Mouse (Mus musculus) heart, embryonic 15.5 days (tissue): ENCODE results near the gene Tmco4. TPM values are rescaled to one million over a fixed set of nuclear protein-coding genes. Genes with fewer than 3 reads are reported as not detected.
A peak's percentile ranks its signal among the peaks of the same experiment; 100 is the strongest.

ENCODE experiments used
- ATAC-seq: fragments of 200-750 bp; cut with Nextera tagmentation; replicated peaks from 2 replicates; pipeline ENCODE4 v1.8.0; 2017; ENCODE audit warnings: low read depth, moderate TSS enrichment; ENCODE audit not compliant: insufficient number of reproducible peaks, insufficient read depth, low FRiP score
- H3K27ac ChIP-seq: fragments of 300-500 bp; sonication (generic); 2 replicates; pipeline ENCODE4 v1.5.1; 2015; ENCODE audit warnings: mild to moderate bottlenecking, inconsistent platforms
- H3K27me3 ChIP-seq: fragments of 300-500 bp; sonication (generic); 2 replicates; pipeline ENCODE4 v1.6.1; 2015; ENCODE audit warnings: inconsistent platforms
- H3K36me3 ChIP-seq: fragments of 300-500 bp; sonication (generic); 2 replicates; pipeline ENCODE4 v1.6.1; 2015; ENCODE audit warnings: mild to moderate bottlenecking, inconsistent platforms
- H3K4me1 ChIP-seq: fragments of 300-500 bp; sonication (generic); replicated peaks from 2 replicates; pipeline ENCODE4 v1.6.1; 2015; ENCODE audit warnings: inconsistent platforms
- H3K4me2 ChIP-seq: fragments of 300-500 bp; sonication (generic); 2 replicates; pipeline ENCODE4 v1.6.1; 2015; ENCODE audit warnings: inconsistent platforms, mild to moderate bottlenecking, moderate library complexity
- H3K4me3 ChIP-seq: fragments of 300-500 bp; sonication (generic); 2 replicates; pipeline ENCODE4 v1.5.1; 2015; ENCODE audit warnings: mild to moderate bottlenecking, inconsistent platforms
- H3K9ac ChIP-seq: fragments of 300-500 bp; sonication (generic); 2 replicates; pipeline ENCODE4 v1.6.1; 2015; ENCODE audit warnings: mild to moderate bottlenecking, inconsistent platforms
- H3K9me3 ChIP-seq: fragments of 300-500 bp; sonication (generic); replicated peaks from 2 replicates; pipeline ENCODE4 v1.6.1; 2016; ENCODE audit warnings: inconsistent platforms
- WGBS: fragments of 180-500 bp; shearing (Covaris S2); methylation state at CpG from one replicate; pipeline ENCODE4 v1.1.7; 2015; ENCODE audit warnings: mixed read lengths; 5-methylcytosine and 5-hydroxymethylcytosine counted together
- polyA plus RNA-seq: library from polyadenylated mRNA; unstranded; fragments of >200 nt; fragmentation: Nextera tagmentation; extraction: Ambion mirVana; gene quantifications from 2 replicates; pipeline ENCODE4 v1.2.1, GENCODE M21; 2015

Tmco4 gene
- polyA plus RNA-seq, 1 experiment from 2014 or later, result 6.9 TPM

DNA sequence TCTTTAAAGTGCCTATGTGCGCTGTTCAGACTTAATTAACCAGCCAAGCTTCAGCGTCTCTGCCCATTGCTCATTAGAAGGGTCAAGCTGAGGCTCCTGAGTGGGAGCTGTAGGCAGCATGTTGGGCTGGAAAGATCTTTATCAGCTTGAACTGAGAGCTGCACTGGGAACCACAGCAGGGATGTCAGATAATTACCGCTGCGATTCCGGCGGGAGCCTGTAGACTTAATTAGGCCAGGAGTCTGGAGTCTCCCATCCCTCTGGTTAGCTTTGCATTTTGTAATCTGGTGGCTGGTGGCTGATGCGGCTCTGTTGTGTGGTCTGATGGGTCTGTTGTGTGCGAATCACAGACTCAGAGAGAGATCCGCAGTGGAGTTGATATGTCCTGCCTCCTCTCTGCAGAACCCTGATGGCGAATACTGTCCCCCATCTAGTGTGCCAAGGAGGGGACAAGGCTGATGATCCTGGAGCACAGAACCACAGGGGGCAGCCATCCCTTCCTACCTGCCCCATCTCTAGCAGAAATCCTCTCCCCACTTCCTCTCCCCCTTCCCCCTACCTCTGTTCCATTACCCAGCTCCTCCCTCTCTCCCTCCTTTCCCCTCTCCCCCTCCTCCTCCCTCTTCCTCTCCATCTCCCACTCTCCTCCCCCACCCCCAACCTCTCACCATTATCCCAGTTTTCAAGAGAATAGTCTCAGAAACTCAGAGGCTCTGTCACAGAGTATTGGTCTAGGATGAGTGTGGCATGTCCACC, 67.6 kb downstream of the Tmco4 start:
- H3K4me2 ChIP-seq, result no peak overlapping the region
- WGBS, result 17% methylated on average over 10 of the region's 10 CpGs
- ATAC-seq, result no peak
- H3K9ac ChIP-seq, result no peak overlapping the region
- H3K9me3 ChIP-seq, result no peaks in the 10 kb centered on the region; the same call in 1 of the 2 replicates
- H3K4me1 ChIP-seq, result peaks cover 7% of the 10 kb centered on the region
- no peak overlapping the region for H3K4me3 ChIP-seq
- no peak overlapping the region for H3K27ac ChIP-seq
- H3K36me3 ChIP-seq, result peaks cover 4% of the 10 kb centered on the region; the same call in 1 of the 2 replicates
- H3K27me3 ChIP-seq, result peaks cover 13% of the 10 kb centered on the region; the same call in 1 of the 2 replicates

DNA sequence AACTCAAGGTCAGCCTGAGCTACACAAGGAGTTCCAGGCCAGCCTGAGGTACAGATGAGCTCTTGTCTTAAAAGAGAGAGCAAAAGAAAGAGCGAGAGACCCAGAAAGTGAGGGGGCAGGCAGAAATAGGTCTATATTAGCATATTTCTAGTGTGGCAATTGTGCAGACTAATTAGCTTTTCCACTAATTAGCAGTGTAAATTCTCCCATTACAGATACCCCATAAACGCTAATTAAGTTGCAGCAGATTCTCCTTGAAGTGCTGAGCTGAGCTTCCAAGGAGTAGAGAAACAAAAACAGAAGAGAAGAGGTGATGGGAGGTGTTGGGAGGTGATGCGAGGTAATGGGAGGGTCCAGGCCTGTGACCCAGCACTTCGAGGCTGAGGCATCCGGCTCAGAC, 69.9 kb downstream of the Tmco4 start:
- WGBS, result 77% methylated on average over 5 of the region's 5 CpGs
- ATAC-seq, result no peak

DNA sequence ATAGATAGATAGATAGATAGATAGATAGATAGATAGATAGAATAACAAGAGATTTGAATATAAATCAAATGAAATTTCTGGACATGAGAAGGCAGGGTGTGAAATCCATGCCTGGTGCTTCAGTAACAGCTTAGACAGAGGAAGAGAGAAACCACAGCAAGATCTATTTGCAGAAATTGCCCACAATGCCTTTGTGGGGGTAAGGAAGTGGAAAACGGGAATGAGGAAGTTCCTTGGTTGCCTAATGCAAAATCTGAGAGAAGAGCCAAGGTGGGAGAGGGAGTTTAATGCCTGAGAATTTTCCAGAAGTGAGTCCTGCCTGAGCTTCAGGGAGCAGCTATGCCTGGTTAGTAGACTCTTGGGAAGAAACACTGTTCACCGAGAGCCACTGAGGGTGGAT, 70.9 kb downstream of the Tmco4 start:
- H3K9ac ChIP-seq, result no peak overlapping the region
- 84% methylated on average over 2 of the region's 2 CpGs for WGBS
- no peaks in the 10 kb centered on the region for H3K4me1 ChIP-seq
- no peaks in the 10 kb centered on the region for H3K9me3 ChIP-seq
- H3K36me3 ChIP-seq, result no peaks in the 10 kb centered on the region
- H3K4me2 ChIP-seq, result no peak overlapping the region
- no peak for ATAC-seq
- H3K27me3 ChIP-seq, result peaks cover 13% of the 10 kb centered on the region; the same call in 1 of the 2 replicates
- H3K27ac ChIP-seq, result no peak overlapping the region
- no peak overlapping the region for H3K4me3 ChIP-seq

More for the DNA sequence above, 69.9 kb downstream of the Tmco4 start:
- Histone ChIP-seq H3K4me3 (no peak overlapping the region), H3K27ac (no peak overlapping the region), H3K4me1 (peaks cover 4% of the 10 kb centered on the region), H3K4me2 (no peak overlapping the region), H3K36me3 (no peaks in the 10 kb centered on the region), H3K9ac (no peak overlapping the region), H3K9me3 (no peaks in the 10 kb centered on the region), H3K27me3 (peaks cover 13% of the 10 kb centered on the region; the same call in 1 of the 2 replicates)

DNA sequence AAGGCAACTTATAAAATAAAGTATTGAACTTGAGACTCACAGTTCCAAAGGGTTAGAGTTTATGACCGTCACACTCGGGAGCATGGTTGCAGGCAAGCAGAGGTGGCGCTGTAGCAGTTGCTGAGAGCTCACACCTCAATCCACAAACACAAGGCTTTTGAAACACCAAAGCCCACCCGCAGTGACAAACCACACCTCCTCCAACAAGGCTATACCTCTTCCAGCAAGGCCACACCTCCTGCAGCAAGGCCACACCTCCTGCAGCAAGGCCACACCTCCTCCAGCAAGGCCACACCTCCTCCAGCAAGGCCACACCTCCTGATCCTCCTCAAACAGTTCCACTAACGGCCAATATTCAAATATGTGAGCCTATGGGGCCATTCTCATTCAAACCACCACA, 71.9 kb downstream of the Tmco4 start:
- Histone ChIP-seq H3K9ac (no peak overlapping the region), H3K9me3 (no peaks in the 10 kb centered on the region), H3K27me3 (peaks cover 13% of the 10 kb centered on the region; the same call in 1 of the 2 replicates), H3K4me3 (no peak overlapping the region), H3K27ac (no peak overlapping the region), H3K36me3 (no peaks in the 10 kb centered on the region), H3K4me1 (no peaks in the 10 kb centered on the region), H3K4me2 (no peak overlapping the region)
- 85% methylated on average over 5 of the region's 5 CpGs for WGBS
- ATAC-seq, result no peak

DNA sequence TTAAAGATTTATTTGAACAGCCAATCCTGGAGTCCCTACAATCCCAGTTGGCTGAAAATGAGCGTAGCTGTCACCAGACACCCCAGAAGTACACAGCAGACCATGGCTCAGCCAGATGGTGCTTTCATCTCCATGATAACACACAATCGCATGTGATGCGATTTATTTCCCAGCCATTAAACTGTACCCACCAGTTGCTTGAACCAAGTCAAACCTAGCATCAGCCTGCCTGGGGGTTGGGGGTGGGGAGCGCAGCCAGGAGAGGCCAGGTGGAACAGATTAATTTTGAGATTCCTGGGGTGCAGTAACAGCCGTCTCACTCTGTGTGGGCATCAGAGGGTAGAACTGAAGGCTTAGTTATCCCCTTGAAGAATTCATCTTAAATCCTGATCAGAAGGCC, 73.7 kb downstream of the Tmco4 start:
- 80% methylated on average over 5 of the region's 5 CpGs for WGBS
- no peak for ATAC-seq

DNA sequence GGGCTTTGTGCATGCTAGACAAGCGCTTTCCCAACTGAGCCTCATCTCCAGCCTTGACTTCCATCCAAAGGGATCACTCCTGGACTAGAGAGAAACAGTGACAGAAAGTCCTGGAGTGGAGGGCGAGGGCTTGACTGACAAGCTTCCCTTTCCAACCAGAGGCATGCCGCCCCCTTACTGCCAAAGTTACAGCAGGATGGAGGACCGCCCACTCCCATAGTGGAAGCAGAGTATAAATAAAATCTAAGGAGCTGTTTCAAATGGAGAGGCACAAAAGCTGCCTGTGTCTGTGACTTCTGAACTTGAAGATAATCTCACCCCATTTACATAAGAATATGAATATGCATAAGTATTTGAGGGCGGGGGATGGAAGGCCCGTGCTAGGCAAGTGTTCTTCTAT, 75.8 kb downstream of the Tmco4 start:
- Histone ChIP-seq H3K4me1 (no peaks in the 10 kb centered on the region), H3K27me3 (no peaks in the 10 kb centered on the region), H3K9me3 (no peaks in the 10 kb centered on the region), H3K36me3 (no peaks in the 10 kb centered on the region), H3K4me2 (no peak overlapping the region), H3K27ac (no peak overlapping the region), H3K9ac (no peak overlapping the region), H3K4me3 (no peak overlapping the region)
- WGBS, result 81% methylated on average over 6 of the region's 6 CpGs
- no peak for ATAC-seq

More for the DNA sequence above, 73.7 kb downstream of the Tmco4 start:
- Histone ChIP-seq H3K27ac (no peak overlapping the region), H3K27me3 (no peaks in the 10 kb centered on the region), H3K9me3 (no peaks in the 10 kb centered on the region), H3K4me2 (no peak overlapping the region), H3K4me1 (no peaks in the 10 kb centered on the region), H3K9ac (no peak overlapping the region), H3K4me3 (no peak overlapping the region), H3K36me3 (no peaks in the 10 kb centered on the region)

DNA sequence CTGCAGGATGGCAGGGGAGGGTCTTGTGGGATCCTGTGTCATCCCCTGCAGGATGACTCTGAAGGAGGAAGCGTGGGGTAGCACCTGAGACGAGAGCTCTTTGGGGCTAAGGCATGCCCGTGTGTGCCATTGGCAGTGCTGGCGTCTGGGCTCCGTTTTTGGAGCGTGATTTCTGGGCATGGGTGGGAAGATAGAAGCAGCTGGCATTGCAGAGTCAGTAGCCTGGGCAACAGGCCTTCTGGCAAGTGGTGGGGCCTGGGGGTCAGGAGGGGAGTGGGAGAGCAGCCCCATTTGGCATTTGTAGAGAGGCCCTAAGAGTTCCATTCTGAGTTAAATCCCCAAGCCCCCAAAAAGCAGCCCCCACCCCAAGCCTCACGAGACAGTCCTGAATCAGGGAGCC, 80.1 kb downstream of the Tmco4 start:
- no peak overlapping the region for H3K27ac ChIP-seq
- no peak overlapping the region for H3K4me3 ChIP-seq
- ATAC-seq, result no peak
- no peaks in the 10 kb centered on the region for H3K36me3 ChIP-seq
- H3K27me3 ChIP-seq, result no peaks in the 10 kb centered on the region
- H3K4me1 ChIP-seq, result peaks cover 16% of the 10 kb centered on the region
- 84% methylated on average over 7 of the region's 7 CpGs for WGBS
- no peak overlapping the region for H3K9ac ChIP-seq
- no peaks in the 10 kb centered on the region for H3K9me3 ChIP-seq
- H3K4me2 ChIP-seq, result no peak overlapping the region

DNA sequence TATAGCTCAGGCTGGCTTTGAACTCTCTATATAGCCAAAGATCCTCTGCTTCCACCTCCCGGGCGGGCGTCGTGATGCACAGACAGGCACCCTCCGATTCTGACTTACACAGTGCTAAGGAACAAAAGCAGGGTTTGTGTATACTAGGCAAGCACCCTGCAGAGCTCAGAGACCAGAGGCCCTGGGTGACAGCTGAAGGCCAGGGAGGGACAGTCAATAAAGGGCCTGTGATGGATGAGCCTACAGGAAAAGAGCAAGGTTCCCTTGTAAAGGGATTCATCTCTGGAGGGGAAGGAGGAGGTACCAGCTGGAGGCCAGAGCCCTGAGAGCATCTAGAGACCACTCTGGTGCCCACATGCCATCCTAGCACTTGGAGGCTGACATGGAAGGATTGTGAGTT, 80.7 kb downstream of the Tmco4 start:
- Histone ChIP-seq H3K27me3 (no peaks in the 10 kb centered on the region), H3K4me1 (peaks cover 16% of the 10 kb centered on the region), H3K27ac (no peak overlapping the region), H3K36me3 (no peaks in the 10 kb centered on the region), H3K4me3 (no peak overlapping the region), H3K9me3 (no peaks in the 10 kb centered on the region), H3K4me2 (no peak overlapping the region), H3K9ac (no peak overlapping the region)
- ATAC-seq, result no peak
- 66% methylated on average over 5 of the region's 5 CpGs for WGBS

DNA sequence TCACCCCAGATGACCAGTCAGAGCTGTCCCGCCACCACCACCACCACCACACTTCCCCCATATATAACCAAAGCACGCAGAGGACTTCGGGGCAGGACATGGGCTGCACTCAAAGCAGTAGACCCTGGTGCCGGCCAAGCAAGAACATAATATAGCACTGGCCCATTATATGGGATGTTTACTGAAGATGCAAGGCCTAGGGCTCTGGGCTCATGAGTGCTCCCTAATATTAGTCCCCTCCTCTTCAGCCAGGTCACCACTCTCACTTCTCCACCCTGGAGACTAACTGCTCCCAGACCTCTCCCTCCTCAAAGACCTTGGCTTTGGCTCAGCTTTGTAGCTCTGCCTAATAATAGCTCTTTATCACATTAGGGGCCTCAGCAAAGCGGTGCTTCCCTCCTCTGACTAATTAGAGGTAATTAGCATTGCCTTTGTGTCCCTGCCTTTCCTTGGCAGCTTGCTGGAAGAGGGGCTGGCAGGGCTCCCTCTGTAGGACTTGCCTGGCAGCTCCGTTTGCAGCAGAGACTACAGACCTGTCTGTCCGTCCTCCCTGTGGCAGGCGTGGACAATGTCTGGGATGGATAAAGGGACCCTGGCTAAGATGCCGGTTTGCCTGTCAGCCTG, 81.7 kb downstream of the Tmco4 start:
- no peak overlapping the region for H3K9ac ChIP-seq
- H3K4me3 ChIP-seq, result no peak overlapping the region
- H3K36me3 ChIP-seq, result no peaks in the 10 kb centered on the region
- peak overlapping the region; percentile 15; the same call in 1 of the 2 replicates for H3K27ac ChIP-seq
- 0 out of 2 replicates have a peak overlapping the region, but pooled peaks have one; percentile 6 for H3K4me2 ChIP-seq
- H3K9me3 ChIP-seq, result no peaks in the 10 kb centered on the region
- H3K27me3 ChIP-seq, result no peaks in the 10 kb centered on the region
- peaks cover 16% of the 10 kb centered on the region for H3K4me1 ChIP-seq
- WGBS, result 40% methylated on average over 9 of the region's 9 CpGs
- ATAC-seq, result peak; percentile 25; the same call in 1 of the 2 replicates

DNA sequence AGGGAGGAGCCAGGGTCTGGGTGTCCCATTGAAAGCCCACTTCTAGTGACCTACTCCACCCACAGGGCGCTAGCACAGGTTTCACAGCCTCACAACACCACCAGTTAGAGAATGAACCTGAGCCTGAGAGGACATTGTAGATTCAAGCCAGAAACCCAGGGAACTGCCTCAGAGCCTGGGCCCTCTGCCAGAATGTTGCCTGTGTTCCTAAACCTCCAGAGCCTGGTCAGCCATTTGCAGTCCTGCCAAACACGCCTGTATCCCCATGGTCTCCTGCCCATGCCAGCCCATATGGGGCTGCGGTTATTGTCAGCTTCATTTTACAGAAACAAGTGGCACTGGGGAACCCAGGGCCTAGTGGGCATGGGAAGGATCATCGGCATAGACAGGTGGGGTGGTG, 82.6 kb downstream of the Tmco4 start:
- Histone ChIP-seq H3K4me3 (no peak overlapping the region), H3K9me3 (no peaks in the 10 kb centered on the region), H3K9ac (no peak overlapping the region), H3K27me3 (peaks cover 3% of the 10 kb centered on the region; the same call in 1 of the 2 replicates), H3K4me2 (no peak overlapping the region), H3K4me1 (peaks cover 16% of the 10 kb centered on the region), H3K36me3 (no peaks in the 10 kb centered on the region), H3K27ac (no peak overlapping the region)
- no peak for ATAC-seq
- 77% methylated on average over 4 of the region's 4 CpGs for WGBS

DNA sequence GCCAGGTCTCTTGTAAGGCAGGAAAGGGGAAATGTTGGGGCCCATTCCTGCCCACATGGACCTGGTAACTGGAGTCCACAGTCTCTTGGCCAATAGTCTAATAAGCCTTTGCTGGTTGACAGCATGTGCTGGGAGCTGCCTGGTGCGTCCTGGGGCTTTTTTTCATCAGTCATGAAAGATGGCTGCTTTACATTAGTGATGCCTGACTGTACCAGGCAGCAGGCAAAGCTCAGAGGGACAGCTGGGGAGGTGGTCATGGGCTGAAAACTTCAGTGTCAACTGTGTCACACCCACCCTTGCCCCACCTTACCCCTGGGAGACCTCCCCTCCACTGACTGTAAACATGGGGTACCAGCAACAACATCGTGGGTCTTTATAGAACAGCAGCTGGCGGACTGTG, 83.1 kb downstream of the Tmco4 start:
- H3K4me2 ChIP-seq, result no peak overlapping the region
- WGBS, result 79% methylated on average over 3 of the region's 3 CpGs

More for the DNA sequence above, 83.1 kb downstream of the Tmco4 start:
- peaks cover 16% of the 10 kb centered on the region for H3K4me1 ChIP-seq
- no peak overlapping the region for H3K9ac ChIP-seq
- H3K4me3 ChIP-seq, result no peak overlapping the region
- no peaks in the 10 kb centered on the region for H3K9me3 ChIP-seq
- H3K27ac ChIP-seq, result no peak overlapping the region
- no peaks in the 10 kb centered on the region for H3K36me3 ChIP-seq
- H3K27me3 ChIP-seq, result peaks cover 3% of the 10 kb centered on the region; the same call in 1 of the 2 replicates
- ATAC-seq, result no peak
